Mouse (Mus musculus) intestine, embryonic 16.5 days (tissue): ENCODE results near the gene Slc19a1. TPM values are rescaled to one million over a fixed set of nuclear protein-coding genes. Genes with fewer than 3 reads are reported as not detected.

Experiments
- ATAC-seq: fragments of 200-750 bp; cut with Nextera tagmentation; 2 replicates; pipeline ENCODE4 v1.8.0; 2017; ENCODE audit warnings: moderate TSS enrichment, moderate library complexity
- H3K27ac ChIP-seq: fragments of 300-500 bp; sonication (generic); 2 replicates; pipeline ENCODE4 v1.5.1; 2014; ENCODE audit warnings: mild to moderate bottlenecking, low read length
- H3K27me3 ChIP-seq: fragments of 300-500 bp; sonication (generic); replicated peaks from 2 replicates; pipeline ENCODE4 v1.6.1; 2014; ENCODE audit warnings: low read length, control low read depth, mixed read lengths; ENCODE audit not compliant: control insufficient read depth, insufficient read depth
- H3K36me3 ChIP-seq: fragments of 300-500 bp; sonication (generic); 2 replicates; pipeline ENCODE4 v1.6.1; 2014; ENCODE audit warnings: low read length, control low read depth; ENCODE audit not compliant: control insufficient read depth, insufficient read depth
- H3K4me1 ChIP-seq: fragments of 300-500 bp; sonication (generic); 2 replicates; pipeline ENCODE4 v1.6.1; 2014; ENCODE audit warnings: low read length, control low read depth, mixed read lengths; ENCODE audit not compliant: control insufficient read depth, insufficient read depth
- H3K4me2 ChIP-seq: fragments of 300-500 bp; sonication (generic); 2 replicates; pipeline ENCODE4 v1.6.1; 2014; ENCODE audit warnings: low read depth, low read length, control low read depth
- H3K4me3 ChIP-seq: fragments of 300-500 bp; sonication (generic); 2 replicates; pipeline ENCODE4 v1.5.1; 2014; ENCODE audit warnings: mild to moderate bottlenecking, low read length
- H3K9ac ChIP-seq: fragments of 300-500 bp; sonication (generic); 2 replicates; pipeline ENCODE4 v1.6.1; 2014; ENCODE audit warnings: low read depth, low read length
- H3K9me3 ChIP-seq: fragments of 300-500 bp; sonication (generic); 2 replicates; pipeline ENCODE4 v1.6.1; 2016; ENCODE audit warnings: low read length, control low read depth; ENCODE audit not compliant: control insufficient read depth
- WGBS: fragments of 180-500 bp; shearing (Covaris S2); extraction: QIAGEN DNeasy Blood & Tissue Kit; methylation state at CpG from one replicate; pipeline ENCODE4 v1.1.7; 2014; 5-methylcytosine and 5-hydroxymethylcytosine counted together
- polyA plus RNA-seq: library from polyadenylated mRNA; unstranded; fragments of >200 nt; fragmentation: Nextera tagmentation; extraction: Ambion mirVana; gene quantifications from 2 replicates; pipeline ENCODE4 v1.2.1, GENCODE M21; 2015

Gene Slc19a1
- polyA plus RNA-seq, 1 experiment from 2014 or later = 65.3 TPM

DNA sequence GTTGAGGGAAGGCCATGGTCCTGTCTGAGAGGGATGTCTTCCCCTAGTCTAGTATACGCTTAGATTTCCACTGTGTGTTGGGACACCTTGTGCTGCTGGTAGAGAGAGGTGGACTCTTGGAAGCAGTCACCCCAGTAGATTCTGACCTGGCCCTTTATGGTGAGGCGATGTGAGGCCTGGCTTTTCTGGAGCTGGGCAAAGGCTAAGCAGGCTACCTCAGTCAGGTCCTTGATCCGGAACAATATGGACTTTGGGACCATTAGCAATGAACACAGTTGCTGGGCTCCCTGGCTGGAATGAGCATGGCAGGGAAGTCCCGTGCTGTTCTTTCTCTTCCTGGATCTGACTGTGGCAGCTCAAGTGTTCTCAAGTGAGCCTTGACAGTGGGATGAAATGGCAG, 2.3 kb upstream of the Slc19a1 start:
- H3K4me2 ChIP-seq = no peak overlapping the region
- H3K27me3 ChIP-seq = no peaks in the 10 kb centered on the region
- H3K4me3 ChIP-seq = no peak overlapping the region
- H3K27ac ChIP-seq = peak overlapping the region; percentile 84
- no peaks in the 10 kb centered on the region for H3K36me3 ChIP-seq
- no peak overlapping the region for H3K9ac ChIP-seq
- H3K4me1 ChIP-seq = peaks cover 9% of the 10 kb centered on the region; the same call in 1 of the 2 replicates
- WGBS = 81% methylated on average over 4 of the region's 4 CpGs
- ATAC-seq = peak; percentile 55
- no peaks in the 10 kb centered on the region for H3K9me3 ChIP-seq

DNA sequence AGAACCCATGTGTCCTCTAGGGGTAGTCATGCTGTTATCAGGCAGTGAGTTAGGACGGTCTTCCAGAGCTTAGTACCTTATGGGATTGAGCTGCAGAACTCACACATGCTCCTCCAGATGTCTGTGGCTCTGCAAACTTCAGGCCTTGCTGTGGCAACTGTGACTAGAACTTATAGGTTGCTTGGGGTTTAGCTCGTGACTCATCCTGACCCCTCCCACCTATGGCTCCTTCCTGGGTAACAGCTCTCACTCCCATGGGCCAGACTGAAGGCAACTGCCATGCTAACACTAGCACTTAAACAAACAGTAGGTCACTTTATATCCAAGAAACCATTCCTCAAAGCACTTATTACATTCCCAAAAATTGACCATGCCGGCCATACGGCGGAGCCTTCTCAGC, 1.4 kb upstream of the Slc19a1 start:
- Histone ChIP-seq H3K4me2 (no peak overlapping the region), H3K4me1 (peaks cover 16% of the 10 kb centered on the region), H3K36me3 (no peaks in the 10 kb centered on the region), H3K27me3 (no peaks in the 10 kb centered on the region), H3K27ac (no peak overlapping the region), H3K4me3 (no peak overlapping the region), H3K9ac (no peak overlapping the region), H3K9me3 (no peaks in the 10 kb centered on the region)
- 79% methylated on average over 5 of the region's 5 CpGs for WGBS
- ATAC-seq = no peak

DNA sequence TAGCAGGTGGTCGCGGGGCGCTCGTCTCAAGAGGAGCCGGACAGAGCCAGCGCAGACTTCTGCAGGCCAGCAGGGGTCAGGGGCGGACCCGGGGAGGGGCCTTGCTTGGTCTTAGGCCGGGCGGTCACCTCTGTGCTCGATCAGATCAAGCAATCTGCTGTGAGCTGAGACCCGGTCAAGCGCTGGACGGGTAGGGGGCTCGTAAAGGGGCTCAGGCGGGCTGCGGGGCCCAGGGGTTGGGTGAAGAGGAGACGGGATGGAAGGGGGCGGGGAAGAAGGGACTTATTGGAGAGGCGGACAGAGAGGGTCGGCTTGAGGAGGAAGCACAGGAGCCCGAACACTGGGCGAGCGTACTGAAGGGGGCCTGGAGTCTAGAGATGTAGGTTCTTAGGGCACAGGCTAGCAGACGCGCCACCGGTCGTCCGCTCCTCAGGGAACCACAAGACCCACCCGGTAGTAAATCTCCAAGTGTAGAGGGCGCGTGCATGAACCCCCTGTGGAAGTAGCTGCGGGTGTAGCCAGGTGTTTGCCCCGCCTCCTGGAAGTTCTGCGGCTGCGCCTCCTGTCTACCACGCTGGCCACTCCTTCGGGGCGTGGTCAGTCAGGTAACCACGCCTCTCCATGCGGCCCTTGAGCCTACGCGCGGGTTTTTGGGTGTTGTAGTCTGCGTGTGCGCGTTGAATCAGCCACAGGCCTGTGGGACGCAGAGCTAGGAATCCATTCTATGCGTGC, 716 bp downstream of the Slc19a1 start:
- Histone ChIP-seq H3K4me2 (peak overlapping the region; percentile 89), H3K4me1 (peaks cover 16% of the 10 kb centered on the region), H3K27me3 (no peaks in the 10 kb centered on the region), H3K9ac (peak overlapping the region; percentile 82), H3K36me3 (no peaks in the 10 kb centered on the region), H3K27ac (peak overlapping the region; percentile 63), H3K9me3 (no peaks in the 10 kb centered on the region), H3K4me3 (peak overlapping the region; percentile 72)
- peak; percentile 88 for ATAC-seq
- WGBS = under 1% methylated on average over 49 of the region's 49 CpGs

DNA sequence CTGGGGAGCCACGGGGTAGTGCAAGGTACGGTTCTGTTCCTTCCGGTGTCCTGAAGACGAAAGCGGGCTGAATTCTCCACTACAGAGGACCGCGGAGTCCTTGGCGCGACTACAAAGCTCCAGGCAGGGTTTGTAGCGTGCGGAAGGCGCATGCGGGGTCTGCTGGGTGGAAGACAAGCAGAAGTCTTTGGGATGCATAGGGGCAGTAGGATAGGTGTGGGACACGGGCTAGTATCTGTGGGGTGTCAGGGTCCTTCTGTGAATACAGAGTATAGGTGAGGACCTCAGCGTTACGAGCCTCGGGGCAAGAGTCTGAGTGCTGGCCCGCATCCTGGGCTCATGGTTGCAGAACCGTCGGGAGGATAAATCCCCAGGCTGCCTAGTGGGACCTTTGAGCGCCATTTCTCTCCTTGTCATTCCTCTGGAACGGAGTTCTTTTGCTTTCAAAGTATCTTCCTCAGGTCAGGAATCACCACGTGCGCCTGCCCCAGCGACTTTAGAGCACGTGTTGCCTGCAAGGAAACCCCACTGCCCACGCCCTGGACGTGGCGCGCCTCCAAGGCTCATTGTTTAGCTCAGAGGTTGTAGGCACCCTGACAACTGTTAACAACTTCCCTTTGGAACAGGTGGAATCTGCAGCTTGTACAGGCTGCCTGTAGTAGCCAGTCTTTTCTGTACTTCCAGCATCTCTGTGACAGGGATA, 1.4 kb downstream of the Slc19a1 start:
- no peaks in the 10 kb centered on the region for H3K9me3 ChIP-seq
- H3K4me1 ChIP-seq = peaks cover 16% of the 10 kb centered on the region
- WGBS = under 1% methylated on average over 30 of the region's 30 CpGs
- H3K27ac ChIP-seq = peak overlapping the region; percentile 52
- H3K9ac ChIP-seq = peak overlapping the region; percentile 82
- H3K4me3 ChIP-seq = peak overlapping the region; percentile 72
- H3K4me2 ChIP-seq = peak overlapping the region; percentile 89
- peak; percentile 56 for ATAC-seq
- peaks cover 3% of the 10 kb centered on the region; the same call in 1 of the 2 replicates for H3K36me3 ChIP-seq
- no peaks in the 10 kb centered on the region for H3K27me3 ChIP-seq

DNA sequence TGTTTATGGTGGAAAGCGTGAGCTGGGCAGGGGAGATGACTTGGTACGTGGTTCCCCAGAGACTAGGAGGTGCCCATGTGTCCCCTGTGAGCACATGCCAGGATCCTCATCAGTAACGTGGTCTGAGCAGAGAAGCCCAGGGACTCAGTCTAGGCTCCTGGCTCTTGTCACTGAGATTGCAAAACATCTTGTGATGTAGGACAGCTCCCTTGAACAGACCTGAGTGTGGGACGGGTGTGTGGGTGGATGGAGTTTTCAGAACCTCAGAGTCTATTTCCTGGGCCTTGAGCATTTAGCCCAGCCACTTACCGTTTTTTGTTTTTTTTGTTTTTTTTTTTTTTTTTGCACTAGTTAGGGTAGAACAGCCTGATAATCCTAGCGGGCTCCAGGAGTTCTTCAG, 3.4 kb downstream of the Slc19a1 start:
- Histone ChIP-seq H3K9me3 (no peaks in the 10 kb centered on the region), H3K4me2 (peak overlapping the region; percentile 89; the same call in 1 of the 2 replicates), H3K9ac (peak overlapping the region; percentile 82), H3K4me3 (0 out of 2 replicates have a peak overlapping the region, but pooled peaks have one; percentile 72), H3K36me3 (peaks cover 10% of the 10 kb centered on the region; the same call in 1 of the 2 replicates), H3K27ac (no peak overlapping the region), H3K27me3 (no peaks in the 10 kb centered on the region), H3K4me1 (peaks cover 16% of the 10 kb centered on the region)
- no peak for ATAC-seq
- 71% methylated on average over 6 of the region's 6 CpGs for WGBS

DNA sequence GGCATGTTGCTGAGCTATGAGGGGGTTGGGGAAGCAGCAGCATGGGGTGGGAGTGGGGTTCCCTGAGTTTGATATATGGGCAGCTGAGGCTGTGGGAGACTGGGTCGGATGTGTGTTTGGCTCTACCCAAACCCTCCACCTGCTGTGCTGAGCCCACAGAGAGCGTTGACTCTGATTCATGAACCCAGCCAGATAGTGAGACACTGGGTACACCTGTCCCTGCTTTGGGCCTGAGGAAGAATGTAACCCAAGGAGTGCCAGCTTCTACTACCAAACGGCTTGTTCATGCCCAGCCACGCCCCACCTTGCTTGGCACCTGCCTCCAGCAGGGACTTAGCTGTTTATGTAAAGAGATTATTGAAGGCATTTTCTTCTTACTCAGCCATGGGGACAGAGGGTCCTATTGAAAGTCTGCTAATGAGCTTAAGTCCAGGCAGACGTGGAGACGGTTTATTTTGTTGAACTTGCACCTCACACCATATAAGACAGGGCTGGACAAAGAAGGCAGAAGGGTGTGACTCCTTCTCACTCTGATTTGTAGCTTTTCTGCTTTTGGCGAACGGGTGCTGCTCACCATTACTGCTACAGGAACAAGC, 6.6 kb downstream of the Slc19a1 start:
- peaks cover 24% of the 10 kb centered on the region for H3K36me3 ChIP-seq
- H3K4me1 ChIP-seq = peaks cover 15% of the 10 kb centered on the region
- H3K9me3 ChIP-seq = no peaks in the 10 kb centered on the region
- no peak overlapping the region for H3K9ac ChIP-seq
- H3K27ac ChIP-seq = no peak overlapping the region
- no peak overlapping the region for H3K4me2 ChIP-seq
- no peaks in the 10 kb centered on the region for H3K27me3 ChIP-seq
- H3K4me3 ChIP-seq = no peak overlapping the region
- ATAC-seq = no peak
- 88% methylated on average over 8 of the region's 8 CpGs for WGBS

DNA sequence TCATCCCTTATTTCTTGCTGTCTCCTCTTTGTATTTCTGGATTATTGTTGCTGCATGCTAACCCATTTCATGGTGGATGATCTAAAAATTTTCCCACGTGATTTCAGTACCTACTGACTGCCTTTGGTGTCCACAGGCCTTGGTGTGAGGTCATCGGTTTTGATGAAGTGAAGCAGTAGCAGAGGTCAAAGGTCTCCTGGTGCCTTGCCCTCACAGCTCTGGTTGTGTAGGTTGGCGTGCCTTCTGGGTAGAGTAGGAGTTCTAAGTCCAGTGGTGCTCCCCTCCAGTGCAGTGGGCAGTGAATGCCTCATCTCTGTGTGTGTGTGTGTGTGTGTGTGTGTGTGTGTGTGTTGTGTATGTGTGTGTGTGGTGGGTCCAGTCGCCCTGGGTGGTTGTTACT, 16.2 kb downstream of the Slc19a1 start:
- Histone ChIP-seq H3K4me1 (no peaks in the 10 kb centered on the region), H3K27ac (no peak overlapping the region), H3K9me3 (no peaks in the 10 kb centered on the region), H3K9ac (no peak overlapping the region), H3K4me2 (no peak overlapping the region), H3K27me3 (no peaks in the 10 kb centered on the region), H3K36me3 (peaks cover 25% of the 10 kb centered on the region), H3K4me3 (no peak overlapping the region)
- 77% methylated on average over 4 of the region's 4 CpGs for WGBS
- ATAC-seq = no peak

DNA sequence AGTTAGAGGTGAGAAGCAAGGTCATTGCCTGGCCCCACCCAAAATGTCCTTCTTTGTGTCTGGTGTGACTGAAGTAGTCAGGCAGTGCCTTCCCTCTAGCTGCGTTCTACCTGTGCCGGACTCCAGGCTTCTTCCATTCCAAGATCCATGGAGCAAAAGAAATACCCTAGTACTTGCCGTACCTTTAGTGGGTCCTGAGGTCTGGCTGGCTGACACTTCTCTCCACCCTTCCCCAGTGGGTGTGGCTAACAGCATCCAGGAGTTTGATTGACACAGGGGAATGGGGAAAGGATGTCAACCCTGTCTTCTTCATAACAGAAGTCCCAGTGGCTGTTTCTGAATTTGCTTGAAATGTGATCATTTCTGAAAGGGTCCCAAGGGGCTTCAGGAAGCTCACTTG, 16.6 kb downstream of the Slc19a1 start:
- 91% methylated on average over 3 of the region's 3 CpGs for WGBS

DNA sequence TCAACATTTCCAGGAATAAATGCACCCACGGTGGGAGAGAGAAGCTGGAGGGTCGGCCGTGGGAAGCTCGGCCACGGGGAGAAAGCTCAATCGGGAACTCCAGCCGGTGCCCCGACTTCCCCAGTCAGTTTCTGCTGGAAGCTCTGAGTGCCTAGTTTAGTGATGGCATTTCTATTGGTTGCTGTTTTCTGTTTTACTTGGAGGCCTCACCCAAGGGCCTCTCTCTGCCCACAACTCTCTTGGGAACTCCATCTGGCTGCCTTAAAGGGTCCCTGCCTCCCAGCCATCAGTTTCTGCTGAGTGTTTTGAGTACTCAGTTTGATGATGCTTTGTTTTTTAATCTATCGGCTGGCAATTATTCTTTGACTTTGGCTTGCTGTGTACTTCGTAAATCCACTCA, 24.7 kb downstream of the Slc19a1 start:
- Histone ChIP-seq H3K27me3 (no peaks in the 10 kb centered on the region), H3K27ac (no peak overlapping the region), H3K4me1 (no peaks in the 10 kb centered on the region), H3K9me3 (no peaks in the 10 kb centered on the region), H3K4me2 (no peak overlapping the region), H3K4me3 (no peak overlapping the region), H3K36me3 (no peaks in the 10 kb centered on the region), H3K9ac (no peak overlapping the region)
- 76% methylated on average over 10 of the region's 10 CpGs for WGBS
- no peak for ATAC-seq

More for the DNA sequence above, 16.6 kb downstream of the Slc19a1 start:
- Histone ChIP-seq H3K27me3 (no peaks in the 10 kb centered on the region), H3K27ac (no peak overlapping the region), H3K4me1 (no peaks in the 10 kb centered on the region), H3K36me3 (peaks cover 25% of the 10 kb centered on the region), H3K4me2 (no peak overlapping the region), H3K9me3 (no peaks in the 10 kb centered on the region), H3K4me3 (no peak overlapping the region), H3K9ac (no peak overlapping the region)
- ATAC-seq = no peak
